Mouse (Mus musculus) ovary, adult 18-20 months (tissue): Measurements from ENCODE around the gene Ap3d1.

ENCODE experiments used
- DNase-seq: peaks from one replicate; pipeline ENCODE4 v3.0.0; 2022; ENCODE audit warnings: low spot score, mixed read lengths

Ap3d1 gene

GRCm38 (mm10) chr10:80703643-80704042 lies 38.4 kb downstream of the Ap3d1 start:
- no peak for DNase-seq

GRCm38 (mm10) chr10:80702536-80703390 lies 39.3 kb downstream of the Ap3d1 start:
- DNase-seq = peak; percentile 95

- DNase-seq = peak; percentile 100
These were observed 40.1 kb downstream of the Ap3d1 start, which contains the start of the genes Mob3a and Izumo4 for GRCm38 (mm10) chr10:80701721-80702535. TSS of gene Mob3a (minus strand) at chr10:80701977. TSS of gene Izumo4 (plus strand) at chr10:80702184.

- DNase-seq = no peak
These were observed 41.3 kb downstream of the Ap3d1 start for GRCm38 (mm10) chr10:80700732-80701131.

- DNase-seq = no peak
These were observed 42.0 kb downstream of the Ap3d1 start for GRCm38 (mm10) chr10:80700038-80700504.

- DNase-seq = no peak
These were observed 43.5 kb downstream of the Ap3d1 start for GRCm38 (mm10) chr10:80698605-80699004.

GRCm38 (mm10) chr10:80697812-80698211 lies 44.3 kb downstream of the Ap3d1 start:
- no peak for DNase-seq

GRCm38 (mm10) chr10:80697393-80697787 lies 44.7 kb downstream of the Ap3d1 start:
- DNase-seq = no peak

- no peak for DNase-seq
These were observed 45.3 kb downstream of the Ap3d1 start for GRCm38 (mm10) chr10:80696502-80697392.

GRCm38 (mm10) chr10:80695801-80696501 lies 46.1 kb downstream of the Ap3d1 start:
- no peak for DNase-seq

- no peak for DNase-seq
These were observed 46.9 kb downstream of the Ap3d1 start for GRCm38 (mm10) chr10:80695186-80695585.

GRCm38 (mm10) chr10:80694159-80694938 lies 47.7 kb downstream of the Ap3d1 start:
- no peak for DNase-seq

- no peak for DNase-seq
These were observed 48.5 kb downstream of the Ap3d1 start for GRCm38 (mm10) chr10:80693401-80694045.

GRCm38 (mm10) chr10:80692249-80693165 lies 49.6 kb downstream of the Ap3d1 start:
- DNase-seq = no peak

GRCm38 (mm10) chr10:80687850-80688249 lies 54.2 kb downstream of the Ap3d1 start:
- DNase-seq = no peak

GRCm38 (mm10) chr10:80686617-80687016 lies 55.4 kb downstream of the Ap3d1 start:
- DNase-seq = no peak

- DNase-seq = no peak
These were observed 57.1 kb downstream of the Ap3d1 start for GRCm38 (mm10) chr10:80684984-80685383.

GRCm38 (mm10) chr10:80684214-80684613 lies 57.9 kb downstream of the Ap3d1 start:
- DNase-seq = peak; percentile 55

- DNase-seq = no peak
These were observed 58.4 kb downstream of the Ap3d1 start for GRCm38 (mm10) chr10:80683647-80684046.
